Mouse (Mus musculus) inflammation-experienced regulatory T-cells, adult 6 months (primary cell): ENCODE results near the gene Rnf186. TPM values are rescaled to one million over a fixed set of nuclear protein-coding genes. Genes with fewer than 3 reads are reported as not detected.

Experiments
- ATAC-seq: one replicate; pipeline ENCODE4 v1.8.0; 2017
- polyA plus RNA-seq, 3 experiments: library from polyadenylated mRNA; unstranded; fragments of 100-300 nt; shearing (Covaris generic); gene quantifications; one replicate each; pipeline ENCODE4 v1.2.1; 2017

Gene Rnf186
- polyA plus RNA-seq, 3 experiments from 2014 or later, result not detected

DNA sequence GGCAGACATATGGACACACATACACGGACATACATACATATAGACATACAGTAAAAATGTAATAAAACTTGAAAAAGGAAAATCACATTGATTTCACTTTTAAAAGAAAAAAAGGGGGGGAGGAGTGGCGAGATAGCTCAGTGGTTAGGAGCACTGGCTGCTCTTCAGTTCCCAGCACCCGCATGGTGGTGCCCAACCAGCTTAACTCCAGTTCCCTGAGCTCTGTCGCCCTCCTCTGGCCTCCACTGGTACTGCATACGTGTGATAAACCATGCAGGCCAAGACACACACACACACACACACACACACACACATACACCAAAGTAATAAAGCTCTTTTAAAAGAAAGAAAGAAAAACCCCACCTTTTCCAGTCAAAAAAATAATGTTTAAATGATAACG lies 47.9 kb downstream of the Rnf186 start:
- ATAC-seq, result no peak

Other genes with a start within 250 kb of the Rnf186 start
- not detected for gene Pla2g2c, start 242.3 kb upstream of the Rnf186 start, polyA plus RNA-seq
- gene Ubxn10, start 229.9 kb upstream of the Rnf186 start, polyA plus RNA-seq, result not detected
- gene Pla2g2f, start 209.5 kb upstream of the Rnf186 start, polyA plus RNA-seq, result not detected
- gene Pla2g2d, start 191.4 kb upstream of the Rnf186 start, polyA plus RNA-seq, result 1 to 10 TPM in 1 of 3 experiments, under 1 TPM in 2; 0.20 to 3.8 (median 0.67) TPM
- gene Pla2g5, start 103.6 kb upstream of the Rnf186 start, polyA plus RNA-seq, result not detected
- gene Gm13030, start 93.1 kb upstream of the Rnf186 start, polyA plus RNA-seq, result not detected
- not detected for gene Pla2g2e, start 89.2 kb upstream of the Rnf186 start, polyA plus RNA-seq
- gene Otud3, start 53.2 kb upstream of the Rnf186 start, polyA plus RNA-seq, result under 1 TPM in 2 of 3 experiments, not detected in 1; 0.29 to 0.54 TPM
- 10 to 100 TPM; 23.3 to 30.2 (median 30.0) TPM for gene Tmco4, start 5.8 kb downstream of the Rnf186 start, polyA plus RNA-seq
- not detected for gene Htr6, start 108.5 kb downstream of the Rnf186 start, polyA plus RNA-seq
- under 1 TPM in 2 of 3 experiments, not detected in 1; 0.60 to 0.82 TPM for gene Nbl1, start 125.9 kb downstream of the Rnf186 start, polyA plus RNA-seq
- 100 to 1,000 TPM; 341 to 392 (median 352) TPM for gene Minos1, start 164.0 kb downstream of the Rnf186 start, polyA plus RNA-seq
- gene Capzb, start 225.8 kb downstream of the Rnf186 start, polyA plus RNA-seq, result 100 to 1,000 TPM; 536 to 831 (median 607) TPM